Mouse (Mus musculus) mouse embryonic stem cell (cell line): Measurements from ENCODE around the gene Hoxa4.

Experiments used
- in situ Hi-C, 2 experiments: fragments of 300-500 bp; cut with MboI; formaldehyde crosslinking; loops; 1 replicate in 1 of 2; 3 replicates in 1 of 2; pipeline ENCODE4 v1.14.3; 2019 to 2020; ENCODE audit warnings: low sequenced_read_pairs in 2 of 2, low pct_unique_long_range_greater_than_20kb in 1 of 2, mixed read lengths in 1 of 2; ENCODE audit not compliant: unreplicated experiment in 1 of 2

The Hoxa4 gene

GRCm38 (mm10) chr6:52209685-52210046 is 18.1 kb upstream of the Hoxa4 start:
- in situ Hi-C loops = loop anchor here (25.0 kb wide), 2 partner anchors 347 to 1022 kb away; no protein-coding TSS in a partner anchor

GRCm38 (mm10) chr6:52208868-52209684 is 17.5 kb upstream of the Hoxa4 start:
- in situ Hi-C loops = loop anchor here (25.0 kb wide), 2 partner anchors 347 to 1022 kb away; no protein-coding TSS in a partner anchor

GRCm38 (mm10) chr6:52208072-52208867 is 16.7 kb upstream of the Hoxa4 start, which contains the start of gene Hoxa6:
Hoxa6 (minus strand) TSS chr6:52208722.
- in situ Hi-C loops = loop anchor here (25.0 kb wide), 2 partner anchors 346 to 1021 kb away; no protein-coding TSS in a partner anchor

- in situ Hi-C loops = loop anchor here (25.0 kb wide), 2 partner anchors 345 to 1020 kb away; no protein-coding TSS in a partner anchor
Measured at GRCm38 (mm10) chr6:52207684-52207976, 16.1 kb upstream of the Hoxa4 start.

GRCm38 (mm10) chr6:52206882-52207683 is 15.5 kb upstream of the Hoxa4 start:
- in situ Hi-C loops = loop anchor here (25.0 kb wide), 2 partner anchors 345 to 1020 kb away; no protein-coding TSS in a partner anchor

GRCm38 (mm10) chr6:52205638-52206621 is 14.4 kb upstream of the Hoxa4 start:
- in situ Hi-C loops = loop anchor here (25.0 kb wide), 2 partner anchors 344 to 1019 kb away; no protein-coding TSS in a partner anchor

- in situ Hi-C loops = loop anchor here (25.0 kb wide), 2 partner anchors 343 to 1018 kb away; no protein-coding TSS in a partner anchor
Measured at GRCm38 (mm10) chr6:52205221-52205620, 13.7 kb upstream of the Hoxa4 start.

- in situ Hi-C loops = loop anchor here (25.0 kb wide), 2 partner anchors 342 to 1017 kb away; no protein-coding TSS in a partner anchor
Measured at GRCm38 (mm10) chr6:52204050-52204752, 12.6 kb upstream of the Hoxa4 start, which contains the start of gene Hoxa5. Hoxa5 (minus strand) TSS chr6:52204587.

GRCm38 (mm10) chr6:52203371-52204049 is 12.0 kb upstream of the Hoxa4 start:
- in situ Hi-C loops = loop anchor here (25.0 kb wide), 2 partner anchors 341 to 1016 kb away; no protein-coding TSS in a partner anchor

GRCm38 (mm10) chr6:52203121-52203370 is 11.5 kb upstream of the Hoxa4 start:
- in situ Hi-C loops = loop anchor here (25.0 kb wide), 2 partner anchors 341 to 1016 kb away; no protein-coding TSS in a partner anchor

GRCm38 (mm10) chr6:52202362-52203120 is 11.0 kb upstream of the Hoxa4 start:
- in situ Hi-C loops = loop anchor here (25.0 kb wide), 2 partner anchors 340 to 1015 kb away; no protein-coding TSS in a partner anchor

- in situ Hi-C loops = loop anchor here (25.0 kb wide), 2 partner anchors 339 to 1014 kb away; no protein-coding TSS in a partner anchor
Measured at GRCm38 (mm10) chr6:52201269-52201668, 9.7 kb upstream of the Hoxa4 start.

GRCm38 (mm10) chr6:52200751-52201250 is 9.2 kb upstream of the Hoxa4 start:
- in situ Hi-C loops = loop anchor here (25.0 kb wide), 2 partner anchors 338 to 1014 kb away; no protein-coding TSS in a partner anchor

- in situ Hi-C loops = loop anchor here (25.0 kb wide), 2 partner anchors 338 to 1013 kb away; no protein-coding TSS in a partner anchor
Measured at GRCm38 (mm10) chr6:52200073-52200750, 8.7 kb upstream of the Hoxa4 start.

- in situ Hi-C loops = no loop called here
Measured at GRCm38 (mm10) chr6:52197271-52197670, 5.7 kb upstream of the Hoxa4 start.
